Mouse (Mus musculus): Measurements from ENCODE around the gene Pi4k2a.

The Pi4k2a gene

GRCm38 (mm10) chr19:42137167-42137672 lies 47.0 kb downstream of the Pi4k2a start:
- DNase-seq, result no peak

- no peak for DNase-seq
These were observed 48.4 kb downstream of the Pi4k2a start for GRCm38 (mm10) chr19:42138517-42139285.

GRCm38 (mm10) chr19:42139724-42140517 lies 49.7 kb downstream of the Pi4k2a start:
- no peak for DNase-seq

GRCm38 (mm10) chr19:42141998-42142397 lies 51.7 kb downstream of the Pi4k2a start:
- no peak for DNase-seq

- no peak for DNase-seq
These were observed 52.5 kb downstream of the Pi4k2a start for GRCm38 (mm10) chr19:42142757-42143156.

- DNase-seq, result no peak
These were observed 53.8 kb downstream of the Pi4k2a start for GRCm38 (mm10) chr19:42144067-42144466.

- peak; percentile 66 for DNase-seq
These were observed 54.4 kb downstream of the Pi4k2a start for GRCm38 (mm10) chr19:42144541-42145167.

- no peak for DNase-seq
These were observed 54.9 kb downstream of the Pi4k2a start for GRCm38 (mm10) chr19:42145210-42145609.

GRCm38 (mm10) chr19:42145731-42146130 lies 55.5 kb downstream of the Pi4k2a start:
- DNase-seq, result no peak

GRCm38 (mm10) chr19:42146276-42147010 lies 56.2 kb downstream of the Pi4k2a start:
- DNase-seq, result peak; percentile 29

- DNase-seq, result peak; percentile 65
These were observed 57.0 kb downstream of the Pi4k2a start, which contains the start of gene Marveld1 for GRCm38 (mm10) chr19:42147170-42147768. TSS of gene Marveld1 (plus strand) at chr19:42147400.

- DNase-seq, result peak; percentile 79
These were observed 57.7 kb downstream of the Pi4k2a start for GRCm38 (mm10) chr19:42147769-42148568.

GRCm38 (mm10) chr19:42148569-42148860 lies 58.2 kb downstream of the Pi4k2a start:
- DNase-seq, result peak; percentile 35

GRCm38 (mm10) chr19:42151990-42152389 lies 61.7 kb downstream of the Pi4k2a start:
- DNase-seq, result peak; percentile 88

- DNase-seq, result no peak
These were observed 67.4 kb downstream of the Pi4k2a start for GRCm38 (mm10) chr19:42157493-42158237.

GRCm38 (mm10) chr19:42158246-42159017 lies 68.2 kb downstream of the Pi4k2a start:
- no peak for DNase-seq

GRCm38 (mm10) chr19:42163764-42164163 lies 73.5 kb downstream of the Pi4k2a start, which contains the start of gene Zfyve27:
TSS of gene Zfyve27 (plus strand) at chr19:42163951.
- DNase-seq, result no peak

- no peak for DNase-seq
These were observed 73.9 kb downstream of the Pi4k2a start for GRCm38 (mm10) chr19:42164188-42164587.

GRCm38 (mm10) chr19:42166130-42166529 lies 75.9 kb downstream of the Pi4k2a start:
- peak; percentile 73 for DNase-seq

GRCm38 (mm10) chr19:42166766-42167165 lies 76.5 kb downstream of the Pi4k2a start:
- DNase-seq, result no peak

Data from cerebellum, adult 11-12 months (tissue).